Mouse (Mus musculus): ENCODE results near the gene Acot10. TPM values are rescaled to one million over a fixed set of nuclear protein-coding genes. Genes with fewer than 3 reads are reported as not detected.

The Acot10 gene
- polyA plus RNA-seq, 1 experiment: 0.10 TPM

DNA sequence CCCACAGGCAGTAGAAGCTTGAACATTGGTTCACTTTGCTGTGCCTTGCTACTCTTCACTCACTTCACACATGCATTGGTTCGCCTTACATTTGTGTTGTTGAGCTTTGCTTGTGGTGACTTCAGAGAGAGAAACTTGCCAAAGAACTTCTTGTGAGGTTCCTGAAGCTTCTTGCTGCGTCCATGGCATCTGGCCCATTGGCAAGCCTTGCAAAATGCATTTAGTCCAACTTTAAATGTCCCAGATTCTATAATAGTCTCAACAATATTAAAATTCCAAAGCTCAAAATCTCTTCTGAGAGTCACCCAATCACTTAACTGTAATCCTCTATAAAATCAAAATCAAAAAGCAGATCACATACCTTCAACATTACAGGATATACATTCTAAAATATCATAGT, 6.3 kb downstream of the Acot10 start:
- WGBS: 49% methylated on average over 2 of the region's 2 CpGs
- DNase-seq: no peak
- Histone ChIP-seq H3K4me1 (ENCODE audit: control insufficient read depth, insufficient read depth, low read length) (no peaks in the 10 kb centered on the region), H3K27ac (ENCODE audit: insufficient read depth, low read length) (no peak overlapping the region), H3K27me3 (ENCODE audit: control insufficient read depth, insufficient read depth, low read length) (no peaks in the 10 kb centered on the region), H3K4me3 (replicated peaks; ENCODE audit: insufficient read depth, low read depth, low read length) (no peak overlapping the region)
- TF ChIP-seq CTCF (IDR thresholded peaks at IDR 0.05; ENCODE audit: borderline replicate concordance, insufficient read depth, low read depth, low read length) (no peak), POLR2A (IDR thresholded peaks at IDR 0.05; ENCODE audit: borderline replicate concordance, insufficient read depth, low read length) (no peak)

DNA sequence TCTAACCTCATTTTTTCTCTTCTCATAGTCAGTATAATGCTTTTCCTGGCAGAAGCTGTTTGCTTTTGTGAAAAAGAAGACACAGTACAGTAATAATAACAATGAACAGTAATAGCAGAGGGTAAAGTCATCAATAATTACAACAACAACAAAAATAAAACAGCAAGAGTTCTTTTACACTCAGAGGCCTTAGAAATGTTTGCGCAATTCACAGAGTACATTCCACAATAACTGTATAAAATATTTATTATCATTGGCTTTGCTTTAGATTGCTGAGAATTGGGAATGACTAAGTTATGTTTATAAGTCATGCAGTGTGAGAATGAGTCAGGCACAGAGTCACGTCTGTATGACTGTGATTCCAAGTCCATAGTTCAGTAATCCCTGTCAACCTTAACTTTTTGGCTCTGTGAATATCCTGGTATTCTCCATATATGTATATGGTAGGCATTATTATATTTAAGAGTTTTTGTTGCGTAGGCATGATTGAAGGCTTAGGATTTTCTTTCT, 23.6 kb downstream of the Acot10 start:
- 86% methylated on average over 3 of the region's 3 CpGs for WGBS
- no peak for DNase-seq

DNA sequence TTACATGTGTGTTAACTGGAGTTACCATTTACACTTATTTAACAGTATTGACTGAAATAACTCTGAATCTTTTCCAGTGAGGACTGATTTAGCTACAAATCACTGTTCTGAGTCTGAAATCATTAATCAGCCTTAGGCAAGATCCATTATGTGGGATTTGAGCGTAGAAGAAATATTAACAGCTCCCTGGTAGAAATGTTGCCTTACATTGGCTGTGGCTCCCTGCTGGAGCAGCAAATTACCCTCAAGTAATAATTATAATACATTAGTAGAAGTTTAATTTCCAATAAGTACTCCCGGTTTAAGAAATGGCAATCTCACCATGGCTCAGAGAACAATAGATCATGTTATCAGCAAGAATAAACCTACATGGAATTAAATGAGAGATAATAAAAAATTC, 27.4 kb downstream of the Acot10 start:
- Histone ChIP-seq H3K4me3 (replicated peaks; ENCODE audit: insufficient read depth, low read depth, low read length) (no peak overlapping the region), H3K27me3 (ENCODE audit: control insufficient read depth, insufficient read depth, low read length) (no peaks in the 10 kb centered on the region), H3K4me1 (ENCODE audit: control insufficient read depth, insufficient read depth, low read length) (no peaks in the 10 kb centered on the region), H3K27ac (ENCODE audit: insufficient read depth, low read length) (no peak overlapping the region)
- TF ChIP-seq CTCF (IDR thresholded peaks at IDR 0.05; ENCODE audit: borderline replicate concordance, insufficient read depth, low read depth, low read length) (no peak), POLR2A (IDR thresholded peaks at IDR 0.05; ENCODE audit: borderline replicate concordance, insufficient read depth, low read length) (no peak)
- DNase-seq: no peak
- WGBS: 84% methylated on average over 2 of the region's 2 CpGs

More for the DNA sequence above, 23.6 kb downstream of the Acot10 start:
- Histone ChIP-seq H3K27ac (ENCODE audit: insufficient read depth, low read length) (no peak overlapping the region), H3K27me3 (ENCODE audit: control insufficient read depth, insufficient read depth, low read length) (no peaks in the 10 kb centered on the region), H3K4me1 (ENCODE audit: control insufficient read depth, insufficient read depth, low read length) (no peaks in the 10 kb centered on the region), H3K4me3 (replicated peaks; ENCODE audit: insufficient read depth, low read depth, low read length) (no peak overlapping the region)
- TF ChIP-seq CTCF (IDR thresholded peaks at IDR 0.05; ENCODE audit: borderline replicate concordance, insufficient read depth, low read depth, low read length) (no peak), POLR2A (IDR thresholded peaks at IDR 0.05; ENCODE audit: borderline replicate concordance, insufficient read depth, low read length) (no peak)

DNA sequence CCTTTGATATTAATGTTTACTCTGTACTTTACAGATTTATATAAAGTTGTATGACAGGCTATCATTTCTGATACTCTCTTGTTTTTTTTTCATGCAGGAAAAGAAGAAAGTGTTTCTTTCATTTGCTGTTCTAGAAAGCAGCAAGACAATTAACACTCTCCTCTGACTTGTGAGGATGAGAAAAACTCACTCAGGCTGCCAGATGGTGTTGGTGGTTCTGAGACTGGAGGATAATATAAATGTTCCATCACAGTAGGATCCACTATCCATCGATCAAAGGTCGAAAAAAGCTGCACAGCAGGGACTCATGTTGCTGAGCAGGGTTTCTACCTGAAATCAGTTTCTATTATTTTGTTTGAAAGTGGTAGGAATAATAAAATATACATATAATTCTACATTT, 32.0 kb downstream of the Acot10 start:
- Histone ChIP-seq H3K27me3 (ENCODE audit: control insufficient read depth, insufficient read depth, low read length) (no peaks in the 10 kb centered on the region), H3K27ac (ENCODE audit: insufficient read depth, low read length) (no peak overlapping the region), H3K4me1 (ENCODE audit: control insufficient read depth, insufficient read depth, low read length) (no peaks in the 10 kb centered on the region), H3K4me3 (replicated peaks; ENCODE audit: insufficient read depth, low read depth, low read length) (no peak overlapping the region)
- TF ChIP-seq POLR2A (IDR thresholded peaks at IDR 0.05; ENCODE audit: borderline replicate concordance, insufficient read depth, low read length): no peak
- TF ChIP-seq CTCF (IDR thresholded peaks at IDR 0.05; ENCODE audit: borderline replicate concordance, insufficient read depth, low read depth, low read length): no peak
- WGBS: 15% methylated on average over 2 of the region's 2 CpGs
- no peak for DNase-seq

Other genes with a start within 250 kb of the Acot10 start
- 2.2 and 2.5 TPM in 2 replicates for gene Cdh12, start 217.5 kb downstream of the Acot10 start, polyA plus RNA-seq (2012; rRNA removed)

Measured in cerebellum, adult 2 months (tissue).